Mouse (Mus musculus) stomach, postnatal 0 days (tissue): ENCODE measurements around the gene Akt2. TPM values are rescaled to one million over a fixed set of nuclear protein-coding genes. Genes with fewer than 3 reads are reported as not detected.
A peak's percentile ranks its signal among the peaks of the same experiment; 100 is the strongest.

Experiments used
- ATAC-seq: fragments of 200-750 bp; cut with Nextera tagmentation; 2 replicates; pipeline ENCODE4 v1.8.0; 2017; ENCODE audit not compliant: low FRiP score, low TSS enrichment
- DNase-seq: peaks from one replicate; pipeline ENCODE4 v3.0.0-alpha.2; 2016; ENCODE audit warnings: low spot score
- H3K27ac ChIP-seq: fragments of 300-500 bp; sonication (generic); replicated peaks from 2 replicates; pipeline ENCODE4 v1.5.1; 2014; ENCODE audit warnings: mild to moderate bottlenecking, control low read depth
- H3K27me3 ChIP-seq: fragments of 300-500 bp; sonication (generic); 2 replicates; pipeline ENCODE4 v1.6.1; 2014; ENCODE audit warnings: low read length; ENCODE audit not compliant: control insufficient read depth, insufficient read depth
- H3K36me3 ChIP-seq: fragments of 300-500 bp; sonication (generic); 2 replicates; pipeline ENCODE4 v1.6.1; 2014; ENCODE audit warnings: low read length, mixed read lengths; ENCODE audit not compliant: control insufficient read depth, insufficient read depth
- H3K4me1 ChIP-seq: fragments of 300-500 bp; sonication (generic); replicated peaks from 2 replicates; pipeline ENCODE4 v1.6.1; 2014; ENCODE audit warnings: antibody characterized with exemption; ENCODE audit not compliant: control insufficient read depth, insufficient read depth
- H3K4me2 ChIP-seq: fragments of 300-500 bp; sonication (generic); replicated peaks from 2 replicates; pipeline ENCODE4 v1.6.1; 2014; ENCODE audit warnings: low read depth, mild to moderate bottlenecking, control low read depth, moderate library complexity
- H3K4me3 ChIP-seq: fragments of 300-500 bp; sonication (generic); 2 replicates; pipeline ENCODE4 v1.5.1; 2014; ENCODE audit warnings: low read depth, low read length, control low read depth
- H3K9ac ChIP-seq: fragments of 300-500 bp; sonication (generic); 2 replicates; pipeline ENCODE4 v1.6.1; 2014; ENCODE audit warnings: mild to moderate bottlenecking, low read length, control low read depth, mixed read lengths
- H3K9me3 ChIP-seq: fragments of 300-500 bp; sonication (generic); 2 replicates; pipeline ENCODE4 v1.6.1; 2016; ENCODE audit warnings: low read length; ENCODE audit not compliant: control insufficient read depth
- CTCF ChIP-seq: IDR thresholded peaks from 2 replicates; pipeline ENCODE4 v1.5.1; 2016; ENCODE audit warnings: antibody characterized with exemption, low read depth, mild to moderate bottlenecking, moderate library complexity
- EP300 ChIP-seq: optimal IDR thresholded peaks from 2 replicates; pipeline ENCODE3; 2016; ENCODE audit warnings: antibody characterized with exemption
- WGBS: fragments of 180-500 bp; shearing (Covaris S2); extraction: QIAGEN DNeasy Blood & Tissue Kit; methylation state at CpG from one replicate; pipeline ENCODE4 v1.1.7; 2014; 5-methylcytosine and 5-hydroxymethylcytosine counted together
- polyA plus RNA-seq: library from polyadenylated mRNA; unstranded; fragments of >200 nt; fragmentation: Nextera tagmentation; extraction: Ambion mirVana; gene quantifications from 2 replicates; pipeline ENCODE4 v1.2.1, GENCODE M21; 2015

Akt2 gene
- polyA plus RNA-seq, 1 experiment from 2014 or later = 42.6 TPM

DNA sequence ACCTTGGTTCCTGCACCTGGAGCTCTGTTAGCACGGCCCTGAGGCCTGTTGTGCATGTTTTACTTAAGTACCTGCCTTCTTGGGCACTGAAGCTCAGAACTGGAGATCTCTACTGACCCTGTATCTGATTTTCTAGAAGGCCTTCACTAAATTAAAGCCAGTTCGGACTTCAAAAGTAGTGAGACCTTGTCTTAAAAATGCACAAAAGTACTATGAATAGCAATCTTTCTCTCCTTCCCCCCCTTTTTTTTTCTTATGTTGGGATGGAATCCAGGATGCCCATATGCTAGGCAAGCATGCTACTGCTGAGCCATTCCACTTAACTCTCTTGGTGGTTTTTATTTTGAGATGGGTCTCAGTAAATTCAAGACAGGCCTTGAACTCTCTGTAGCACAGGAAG is 10.8 kb downstream of the Akt2 start:
- no peak for DNase-seq
- 73% methylated on average over 2 of the region's 2 CpGs for WGBS
- H3K36me3 ChIP-seq = no peaks in the 10 kb centered on the region; the same call in 1 of the 2 replicates

DNA sequence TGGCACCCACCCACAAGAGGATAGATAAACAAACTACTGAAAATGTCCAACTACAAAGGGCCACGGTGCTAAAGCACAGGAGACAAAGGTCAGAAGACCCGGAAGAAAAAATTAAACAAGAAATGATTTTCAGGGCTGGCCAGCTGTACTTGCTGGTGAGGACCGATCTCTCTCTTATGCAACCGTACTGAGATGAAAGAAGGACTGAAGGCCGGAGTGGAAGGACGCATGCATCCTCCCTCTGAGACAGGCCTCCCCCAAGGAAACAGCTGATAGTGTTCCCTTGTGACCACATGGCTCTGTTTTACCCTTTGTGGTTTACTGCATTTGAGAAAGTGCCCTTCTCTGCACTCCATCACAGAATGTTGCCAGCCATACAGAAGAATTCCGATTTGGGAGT is 11.5 kb downstream of the Akt2 start:
- H3K9ac ChIP-seq = no peak overlapping the region
- H3K9me3 ChIP-seq = no peaks in the 10 kb centered on the region
- no peak overlapping the region for H3K4me2 ChIP-seq
- no peak overlapping the region for H3K4me3 ChIP-seq
- DNase-seq (no peak), ATAC-seq (no peak)
- TF ChIP-seq EP300 (no peak), CTCF (no peak)
- H3K36me3 ChIP-seq = no peaks in the 10 kb centered on the region; the same call in 1 of the 2 replicates
- H3K27me3 ChIP-seq = no peaks in the 10 kb centered on the region
- H3K27ac ChIP-seq = 0 out of 2 replicates have a peak overlapping the region, but pooled peaks have one; percentile 4
- peaks cover 6% of the 10 kb centered on the region for H3K4me1 ChIP-seq
- WGBS = 50% methylated on average over 7 of the region's 7 CpGs

More for the DNA sequence above, 10.8 kb downstream of the Akt2 start:
- Histone ChIP-seq H3K9ac (no peak overlapping the region), H3K27me3 (no peaks in the 10 kb centered on the region), H3K27ac (no peak overlapping the region), H3K4me1 (peaks cover 5% of the 10 kb centered on the region), H3K4me2 (no peak overlapping the region), H3K9me3 (no peaks in the 10 kb centered on the region), H3K4me3 (no peak overlapping the region)
- no peak for TF ChIP-seq EP300
- TF ChIP-seq CTCF = no peak
- ATAC-seq = no peak

DNA sequence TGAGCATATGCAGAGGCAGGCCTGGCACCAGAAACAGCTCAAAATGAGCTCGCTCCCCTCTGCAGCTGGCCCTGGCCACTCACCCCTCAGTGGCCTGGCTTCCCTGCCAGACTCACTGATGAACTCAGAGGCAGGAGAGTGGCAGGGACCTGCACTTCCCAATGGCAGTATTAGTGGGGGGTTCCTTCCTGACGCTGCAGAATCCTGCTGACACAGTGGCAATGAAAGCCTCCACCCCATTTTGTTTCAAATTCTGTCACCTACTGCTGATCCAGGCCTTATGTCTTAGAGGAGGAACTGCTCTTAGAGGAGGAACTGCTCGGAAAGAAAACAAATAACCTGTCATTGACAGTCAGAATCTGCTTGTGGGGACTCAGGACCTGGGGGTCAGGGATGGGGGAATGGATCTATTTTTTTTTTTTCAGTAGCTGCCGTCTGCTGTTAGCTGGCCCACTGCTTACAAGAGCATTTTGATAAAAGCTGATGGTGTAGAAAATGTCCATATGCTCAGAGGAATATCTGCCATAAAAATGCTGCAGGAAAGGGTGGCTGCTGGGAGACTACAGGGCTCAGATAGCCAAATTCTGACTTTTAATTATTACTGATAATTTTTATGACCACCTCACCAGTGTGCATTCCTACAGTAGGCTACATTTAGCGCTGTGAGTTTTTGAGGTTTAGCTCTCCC is 13.5 kb downstream of the Akt2 start:
- Histone ChIP-seq H3K9me3 (no peaks in the 10 kb centered on the region), H3K9ac (0 out of 2 replicates have a peak overlapping the region, but pooled peaks have one; percentile 3), H3K27me3 (no peaks in the 10 kb centered on the region), H3K27ac (peak overlapping the region; percentile 41), H3K4me2 (no peak overlapping the region), H3K4me1 (peaks cover 6% of the 10 kb centered on the region), H3K4me3 (no peak overlapping the region), H3K36me3 (no peaks in the 10 kb centered on the region; the same call in none of the 2 replicates)
- DNase-seq = no peak
- no peak for TF ChIP-seq EP300
- no peak for TF ChIP-seq CTCF
- WGBS = 45% methylated on average over 5 of the region's 5 CpGs
- ATAC-seq = no peak

DNA sequence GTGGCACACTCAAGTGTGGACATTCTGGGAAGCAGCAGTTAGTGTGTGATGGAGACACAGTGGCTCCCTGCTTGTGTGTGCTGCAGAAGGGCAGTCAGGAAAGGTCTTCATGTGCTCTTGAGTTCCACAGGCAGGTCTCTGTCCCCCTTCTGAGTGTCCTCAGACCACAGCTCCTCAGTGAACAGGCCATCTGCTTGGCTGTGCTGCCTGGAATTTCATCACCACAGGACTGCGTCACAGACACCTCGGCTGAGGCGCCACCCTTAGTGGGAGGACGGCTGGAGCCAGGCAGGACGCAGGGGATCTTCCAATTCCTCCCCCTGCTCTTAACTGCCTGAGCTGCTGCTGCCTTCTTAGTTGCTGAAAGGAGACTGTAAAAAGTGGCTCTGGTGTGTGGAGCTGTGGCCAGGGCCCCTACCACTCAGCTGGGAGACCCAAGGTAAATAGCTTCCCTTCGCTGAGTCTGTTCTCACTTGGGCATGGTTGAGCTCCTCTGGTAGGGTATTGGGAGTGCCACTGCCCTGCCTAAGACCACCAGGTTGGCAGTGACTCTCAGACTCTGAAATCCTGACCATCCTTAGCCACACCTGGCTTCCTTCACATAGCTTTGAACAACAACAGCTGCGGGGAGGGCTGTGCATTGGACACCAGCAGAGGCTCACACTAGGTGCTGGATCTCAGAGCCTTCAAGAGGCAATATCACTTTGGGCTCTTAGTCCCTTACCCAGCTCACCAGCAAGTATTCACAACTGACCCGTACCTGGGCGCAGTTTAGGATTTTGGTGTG is 14.3 kb downstream of the Akt2 start:
- Histone ChIP-seq H3K9ac (peak overlapping the region; percentile 18; the same call in 1 of the 2 replicates), H3K4me2 (no peak overlapping the region), H3K4me3 (no peak overlapping the region), H3K9me3 (no peaks in the 10 kb centered on the region), H3K36me3 (peaks cover 5% of the 10 kb centered on the region), H3K27me3 (no peaks in the 10 kb centered on the region), H3K4me1 (peaks cover 6% of the 10 kb centered on the region), H3K27ac (peak overlapping the region; percentile 58)
- peak; percentile 26; the same call in 1 of the 2 replicates for ATAC-seq
- TF ChIP-seq EP300 (no peak), CTCF (no peak; the same call in 1 of the 2 replicates)
- no peak for DNase-seq
- 54% methylated on average over 9 of the region's 9 CpGs for WGBS

DNA sequence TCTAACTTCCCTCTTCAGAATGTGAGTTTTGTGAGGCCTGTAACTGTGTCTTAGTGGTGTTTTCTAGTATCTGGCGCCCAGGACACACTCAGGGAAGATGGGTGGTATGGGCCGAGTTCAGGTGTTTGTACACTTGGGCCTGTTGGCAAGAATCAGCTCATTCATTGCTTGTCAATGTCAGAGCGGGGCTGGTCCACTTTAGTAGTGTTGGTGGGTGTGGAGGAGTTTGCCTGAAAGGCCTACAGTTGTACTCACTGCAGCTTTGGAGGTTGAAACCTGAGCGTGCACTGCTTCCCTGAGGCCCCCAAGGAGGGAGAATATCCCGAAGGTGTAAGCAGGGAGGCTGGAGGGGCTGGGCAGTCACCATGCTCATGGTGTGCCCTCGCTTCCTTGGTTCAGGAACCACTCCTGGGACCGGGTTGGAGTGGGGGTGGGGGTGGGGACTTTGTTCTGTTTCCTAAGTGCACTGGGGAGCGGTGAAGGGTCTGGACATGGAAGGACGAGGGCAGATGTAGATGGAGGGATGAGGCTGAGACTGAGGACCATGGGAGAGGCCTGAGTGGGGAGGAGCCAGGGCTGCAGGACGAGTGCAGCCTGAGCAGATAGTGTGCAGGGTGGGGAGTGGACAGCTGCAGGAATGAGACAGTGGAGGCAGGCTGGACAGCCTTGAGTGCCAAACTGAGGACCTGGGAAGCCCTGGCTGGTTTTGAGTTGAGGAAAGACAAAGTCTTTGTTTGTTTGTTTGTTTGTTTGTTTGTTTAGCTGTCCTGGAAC is 15.3 kb downstream of the Akt2 start:
- Histone ChIP-seq H3K27me3 (no peaks in the 10 kb centered on the region), H3K36me3 (peaks cover 5% of the 10 kb centered on the region), H3K4me3 (no peak overlapping the region), H3K9ac (0 out of 2 replicates have a peak overlapping the region, but pooled peaks have one; percentile 41), H3K4me2 (no peak overlapping the region), H3K9me3 (no peaks in the 10 kb centered on the region), H3K4me1 (peaks cover 6% of the 10 kb centered on the region), H3K27ac (no peak overlapping the region)
- TF ChIP-seq EP300 (no peak), CTCF (no peak)
- ATAC-seq (no peak), DNase-seq (no peak)
- 46% methylated on average over 10 of the region's 10 CpGs for WGBS
